Mouse (Mus musculus) limb, embryonic 13.5 days (tissue): ENCODE measurements at regions not wholly inside any gene's neighbourhood (a gene's known extent, or its start where the extent isn't known, plus 50 kb on each side); places are given as distances from the start of the nearest gene placed in this dataset.
A peak's percentile ranks its signal among the peaks of the same experiment; 100 is the strongest.

Experiments used
- ATAC-seq: fragments of 200-750 bp; cut with Nextera tagmentation; 2 replicates; pipeline ENCODE4 v1.8.0; 2017; ENCODE audit warnings: low read depth, moderate number of reproducible peaks, moderate TSS enrichment; ENCODE audit not compliant: low FRiP score
- H3K27ac ChIP-seq: fragments of 300-500 bp; sonication (generic); 2 replicates; pipeline ENCODE4 v1.5.1; 2015; ENCODE audit warnings: inconsistent platforms, mild to moderate bottlenecking, moderate library complexity
- H3K27me3 ChIP-seq: fragments of 300-500 bp; sonication (generic); 2 replicates; pipeline ENCODE4 v1.6.1; 2015; ENCODE audit warnings: mild to moderate bottlenecking, inconsistent platforms
- H3K36me3 ChIP-seq: fragments of 300-500 bp; sonication (generic); 2 replicates; pipeline ENCODE4 v1.6.1; 2015; ENCODE audit warnings: inconsistent platforms, mild to moderate bottlenecking, moderate library complexity
- H3K4me1 ChIP-seq: fragments of 300-500 bp; sonication (generic); 2 replicates; pipeline ENCODE4 v1.6.1; 2015; ENCODE audit warnings: inconsistent platforms
- H3K4me2 ChIP-seq: fragments of 300-500 bp; sonication (generic); replicated peaks from 2 replicates; pipeline ENCODE4 v1.6.1; 2015; ENCODE audit warnings: inconsistent platforms, mild to moderate bottlenecking, moderate library complexity
- H3K4me3 ChIP-seq: fragments of 300-500 bp; sonication (generic); 2 replicates; pipeline ENCODE4 v1.5.1; 2015; ENCODE audit warnings: moderate library complexity, mild to moderate bottlenecking, inconsistent platforms
- H3K9ac ChIP-seq: fragments of 300-500 bp; sonication (generic); 2 replicates; pipeline ENCODE4 v1.6.1; 2015; ENCODE audit warnings: mild to moderate bottlenecking, inconsistent platforms
- H3K9me3 ChIP-seq: fragments of 300-500 bp; sonication (generic); 2 replicates; pipeline ENCODE4 v1.6.1; 2016; ENCODE audit warnings: inconsistent platforms
- WGBS: fragments of 180-500 bp; shearing (Covaris S2); methylation state at CpG from one replicate; pipeline ENCODE4 v1.1.7; 2015; 5-methylcytosine and 5-hydroxymethylcytosine counted together

DNA sequence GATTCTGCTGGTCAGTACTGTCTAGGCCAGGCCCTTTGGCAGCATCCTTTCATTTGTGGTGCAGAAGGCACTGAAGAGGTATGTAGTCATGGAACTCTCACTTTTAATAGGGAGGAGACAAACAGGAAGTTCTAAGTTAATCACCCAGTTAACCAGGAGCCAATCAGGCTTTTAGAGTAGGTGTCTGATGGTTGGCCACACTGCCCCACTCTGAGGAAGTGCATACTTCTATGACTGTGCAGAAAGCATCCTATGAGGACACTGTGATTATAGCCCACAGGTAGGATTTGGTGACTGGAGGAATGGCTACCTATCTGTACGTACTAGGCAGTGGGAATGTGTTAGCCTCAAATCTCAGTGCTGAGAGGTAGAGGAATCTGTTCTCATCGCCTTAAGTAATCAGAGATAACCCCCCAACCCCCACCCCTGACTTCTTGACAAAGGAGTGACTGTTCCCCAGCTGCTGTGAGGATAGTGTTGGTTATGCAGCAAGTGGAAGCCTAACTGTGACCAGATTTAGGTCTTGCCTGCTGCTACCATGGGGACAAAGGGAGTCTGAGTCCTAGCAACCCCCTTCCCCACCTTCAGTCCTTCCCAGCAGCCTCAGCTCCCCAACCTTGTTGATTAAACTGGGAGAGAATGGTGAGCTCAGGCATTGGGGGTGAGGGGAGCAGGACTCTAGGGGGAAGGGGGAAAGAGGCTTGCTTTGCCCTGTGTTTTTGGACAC is 103.3 kb upstream of the Rapgef5 start:
- Histone ChIP-seq H3K9me3 (no peaks in the 10 kb centered on the region), H3K27me3 (0 out of 2 replicates have a peak, but pooled peaks cover 3% of the 10 kb centered on the region), H3K4me1 (peaks cover 11% of the 10 kb centered on the region; the same call in 1 of the 2 replicates), H3K4me3 (no peak overlapping the region), H3K4me2 (no peak overlapping the region), H3K36me3 (no peaks in the 10 kb centered on the region), H3K27ac (no peak overlapping the region), H3K9ac (no peak overlapping the region)
- 59% methylated on average over 2 of the region's 2 CpGs for WGBS
- no peak for ATAC-seq

- peaks cover 11% of the 10 kb centered on the region; the same call in 1 of the 2 replicates for H3K4me1 ChIP-seq
- H3K9ac ChIP-seq, result no peak overlapping the region
- ATAC-seq, result no peak
- 0 out of 2 replicates have a peak, but pooled peaks cover 3% of the 10 kb centered on the region for H3K27me3 ChIP-seq
- no peaks in the 10 kb centered on the region for H3K9me3 ChIP-seq
- H3K27ac ChIP-seq, result no peak overlapping the region
- 86% methylated on average over 2 of the region's 2 CpGs for WGBS
- no peak overlapping the region for H3K4me3 ChIP-seq
- no peak overlapping the region for H3K4me2 ChIP-seq
- no peaks in the 10 kb centered on the region for H3K36me3 ChIP-seq
Observed at GRCm38 (mm10) chr12:117414020-117414419, 102.3 kb upstream of the Rapgef5 start.

DNA sequence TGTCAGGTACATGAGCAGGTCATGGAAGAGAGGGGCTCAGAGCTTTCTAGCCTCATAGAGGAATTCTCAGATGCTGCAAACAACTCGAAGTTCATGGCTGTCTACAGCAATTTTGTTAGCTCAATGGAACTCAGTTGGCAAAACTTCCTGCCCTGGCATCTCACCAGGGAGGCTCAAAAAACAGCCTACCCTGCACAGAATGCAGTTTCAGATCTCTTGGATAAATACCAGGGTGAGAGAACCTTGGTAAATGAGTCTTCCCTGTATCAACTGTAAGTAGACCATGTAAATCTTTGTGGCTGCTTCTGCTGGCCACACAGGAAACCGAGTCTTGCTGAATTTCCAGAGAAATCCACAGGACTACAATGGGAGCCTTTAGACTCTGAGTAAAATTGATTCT is 101.1 kb upstream of the Rapgef5 start:
- no peaks in the 10 kb centered on the region for H3K9me3 ChIP-seq
- 0 out of 2 replicates have a peak, but pooled peaks have one; percentile 24 for ATAC-seq
- peaks cover 11% of the 10 kb centered on the region; the same call in 1 of the 2 replicates for H3K4me1 ChIP-seq
- no peak overlapping the region for H3K9ac ChIP-seq
- no peak overlapping the region for H3K4me2 ChIP-seq
- no peak overlapping the region for H3K27ac ChIP-seq
- 0 out of 2 replicates have a peak, but pooled peaks cover 3% of the 10 kb centered on the region for H3K27me3 ChIP-seq
- no peaks in the 10 kb centered on the region for H3K36me3 ChIP-seq
- WGBS, result 71% methylated on average over 2 of the region's 2 CpGs
- no peak overlapping the region for H3K4me3 ChIP-seq

GRCm38 (mm10) chr12:117417991-117418390 is 98.3 kb upstream of the Rapgef5 start:
- H3K4me2 ChIP-seq, result no peak overlapping the region
- no peaks in the 10 kb centered on the region for H3K4me1 ChIP-seq
- H3K27ac ChIP-seq, result no peak overlapping the region
- ATAC-seq, result no peak
- H3K9me3 ChIP-seq, result no peaks in the 10 kb centered on the region
- no peaks in the 10 kb centered on the region for H3K36me3 ChIP-seq
- no peak overlapping the region for H3K4me3 ChIP-seq
- 89% methylated on average over 4 of the region's 4 CpGs for WGBS
- H3K27me3 ChIP-seq, result no peaks in the 10 kb centered on the region
- no peak overlapping the region for H3K9ac ChIP-seq

- H3K4me2 ChIP-seq, result no peak overlapping the region
- ATAC-seq, result no peak
- H3K36me3 ChIP-seq, result no peaks in the 10 kb centered on the region
- H3K9me3 ChIP-seq, result no peaks in the 10 kb centered on the region
- no peak overlapping the region for H3K9ac ChIP-seq
- no peak overlapping the region for H3K4me3 ChIP-seq
- no peaks in the 10 kb centered on the region for H3K4me1 ChIP-seq
- no peaks in the 10 kb centered on the region for H3K27me3 ChIP-seq
- WGBS, result 78% methylated on average over 7 of the region's 7 CpGs
- H3K27ac ChIP-seq, result no peak overlapping the region
Observed at GRCm38 (mm10) chr12:117422315-117422978, 93.8 kb upstream of the Rapgef5 start.

DNA sequence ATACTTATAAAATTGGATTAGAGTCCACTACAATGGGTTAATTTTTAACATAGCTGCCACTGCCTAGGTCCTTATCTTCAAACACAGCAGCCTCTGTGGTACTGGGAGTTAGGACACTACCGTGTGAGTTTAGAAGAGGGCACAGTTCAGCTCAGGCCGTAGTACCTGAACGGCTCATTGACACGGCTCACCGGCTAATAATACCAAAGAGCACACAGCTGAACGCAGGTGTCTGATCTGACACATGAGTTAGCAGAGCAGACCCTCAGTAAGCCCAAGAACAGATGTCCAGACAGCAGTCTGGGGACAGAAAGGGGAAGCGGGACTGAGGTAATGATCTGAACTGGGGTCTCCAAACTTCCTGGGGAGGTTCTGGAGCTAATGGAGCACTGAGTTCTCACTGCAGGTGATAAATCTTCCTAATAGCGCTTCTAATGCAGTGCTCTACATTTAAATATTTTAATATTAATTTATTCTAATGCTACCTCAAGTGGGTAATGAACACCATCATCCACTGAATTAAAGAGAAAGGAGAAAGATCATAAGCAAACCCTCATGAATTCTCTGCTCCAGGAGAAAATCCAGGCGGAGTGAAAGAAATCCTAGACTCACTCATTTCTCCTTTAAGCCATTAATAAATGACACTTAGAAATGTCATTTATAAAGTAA is 90.8 kb upstream of the Rapgef5 start:
- Histone ChIP-seq H3K27ac (no peak overlapping the region), H3K9ac (no peak overlapping the region), H3K9me3 (no peaks in the 10 kb centered on the region), H3K4me2 (no peak overlapping the region), H3K36me3 (no peaks in the 10 kb centered on the region), H3K27me3 (no peaks in the 10 kb centered on the region), H3K4me1 (no peaks in the 10 kb centered on the region), H3K4me3 (no peak overlapping the region)
- no peak for ATAC-seq
- WGBS, result 64% methylated on average over 9 of the region's 9 CpGs

GRCm38 (mm10) chr12:117427431-117427830 is 88.8 kb upstream of the Rapgef5 start:
- Histone ChIP-seq H3K9me3 (no peaks in the 10 kb centered on the region), H3K9ac (no peak overlapping the region), H3K4me3 (no peak overlapping the region), H3K36me3 (no peaks in the 10 kb centered on the region), H3K27me3 (no peaks in the 10 kb centered on the region), H3K4me2 (no peak overlapping the region), H3K4me1 (no peaks in the 10 kb centered on the region), H3K27ac (no peak overlapping the region)
- 33% methylated on average over 1 of the region's 1 CpGs for WGBS
- no peak for ATAC-seq

DNA sequence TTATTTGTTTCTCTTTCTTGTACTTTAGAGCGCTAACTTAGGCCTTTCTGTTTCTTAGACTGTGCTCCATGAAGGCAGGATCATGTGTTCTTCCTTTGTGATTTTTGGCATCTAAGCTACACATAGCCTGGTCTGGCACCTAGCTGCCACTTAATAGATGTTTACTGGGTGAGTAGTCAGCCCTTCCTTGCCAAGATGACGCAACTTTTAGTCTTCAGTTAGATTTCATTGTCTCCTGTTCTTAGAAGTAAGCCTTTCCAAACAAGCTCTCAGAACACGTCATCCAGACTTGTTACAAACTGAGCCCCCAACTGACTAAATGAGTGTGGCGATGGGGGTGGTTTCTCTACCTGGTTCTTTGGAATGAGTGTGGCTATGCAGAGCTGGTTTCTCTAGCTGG is 85.4 kb upstream of the Rapgef5 start:
- 85% methylated on average over 4 of the region's 4 CpGs for WGBS
- ATAC-seq, result no peak
- no peaks in the 10 kb centered on the region for H3K9me3 ChIP-seq
- H3K36me3 ChIP-seq, result no peaks in the 10 kb centered on the region
- no peak overlapping the region for H3K27ac ChIP-seq
- no peaks in the 10 kb centered on the region for H3K27me3 ChIP-seq
- H3K4me1 ChIP-seq, result no peaks in the 10 kb centered on the region
- H3K4me3 ChIP-seq, result no peak overlapping the region
- H3K9ac ChIP-seq, result no peak overlapping the region
- H3K4me2 ChIP-seq, result no peak overlapping the region

DNA sequence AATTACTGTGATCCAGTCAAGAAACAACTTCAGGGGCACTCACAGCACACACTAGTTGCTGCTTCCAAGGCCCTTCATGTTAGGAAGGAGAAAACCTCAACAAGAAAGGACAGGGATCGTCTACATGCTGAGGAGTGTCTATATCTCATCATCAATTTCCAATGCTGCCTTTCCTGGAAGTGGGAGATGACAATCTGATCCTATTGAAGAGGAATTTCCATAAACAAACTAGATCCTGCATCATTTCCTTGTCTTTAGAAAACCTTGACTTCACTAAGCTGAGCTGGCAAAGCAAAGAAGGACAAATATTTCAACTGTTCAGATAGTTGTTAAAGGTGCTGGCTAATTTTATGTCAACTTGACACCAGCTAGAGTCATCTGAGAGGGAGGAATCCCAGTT is 83.5 kb upstream of the Rapgef5 start:
- no peaks in the 10 kb centered on the region for H3K9me3 ChIP-seq
- 73% methylated on average over 1 of the region's 1 CpGs for WGBS
- no peaks in the 10 kb centered on the region for H3K36me3 ChIP-seq
- H3K27ac ChIP-seq, result no peak overlapping the region
- no peaks in the 10 kb centered on the region for H3K4me1 ChIP-seq
- no peak overlapping the region for H3K4me2 ChIP-seq
- no peak overlapping the region for H3K4me3 ChIP-seq
- H3K9ac ChIP-seq, result no peak overlapping the region
- ATAC-seq, result no peak
- no peaks in the 10 kb centered on the region for H3K27me3 ChIP-seq

GRCm38 (mm10) chr12:117437011-117437410 is 79.3 kb upstream of the Rapgef5 start:
- Histone ChIP-seq H3K4me2 (no peak overlapping the region), H3K9ac (no peak overlapping the region)
- WGBS, result 74% methylated on average over 4 of the region's 4 CpGs

DNA sequence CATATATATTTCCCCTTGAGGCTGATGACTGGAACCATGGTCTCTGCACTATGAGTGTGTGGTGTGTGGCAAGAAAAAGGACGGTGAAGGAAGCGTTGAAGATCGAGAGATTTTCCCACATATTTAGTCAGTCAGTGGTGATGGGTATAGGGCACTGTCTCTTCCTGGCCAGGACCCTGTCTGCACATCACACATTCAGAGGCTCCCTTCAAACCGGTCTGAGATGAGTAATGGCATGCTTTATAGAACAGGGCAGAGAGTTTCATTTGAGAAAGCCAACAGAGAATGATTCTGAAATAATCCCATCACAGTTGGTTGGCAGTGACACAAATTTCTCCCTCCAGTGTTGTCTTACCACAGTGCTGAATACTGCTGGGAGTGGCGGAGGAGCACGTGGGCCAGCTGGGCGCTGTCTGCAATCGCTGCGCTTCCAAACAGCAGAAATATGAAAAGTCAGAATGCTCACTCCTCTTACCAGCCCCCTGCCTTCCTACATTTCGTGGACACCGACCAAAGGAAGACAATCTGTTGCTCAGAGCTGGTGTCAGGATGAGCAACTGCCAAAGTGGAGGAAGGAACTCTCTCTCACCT is 77.2 kb upstream of the Rapgef5 start:
- H3K4me1 ChIP-seq, result peaks cover 5% of the 10 kb centered on the region; the same call in 1 of the 2 replicates
- no peaks in the 10 kb centered on the region for H3K9me3 ChIP-seq
- no peaks in the 10 kb centered on the region for H3K36me3 ChIP-seq
- H3K27me3 ChIP-seq, result no peaks in the 10 kb centered on the region
- 79% methylated on average over 11 of the region's 11 CpGs for WGBS
- no peak overlapping the region for H3K4me2 ChIP-seq
- no peak overlapping the region for H3K27ac ChIP-seq
- no peak overlapping the region for H3K4me3 ChIP-seq
- H3K9ac ChIP-seq, result no peak overlapping the region
- ATAC-seq, result no peak

More at GRCm38 (mm10) chr12:117437011-117437410, 79.3 kb upstream of the Rapgef5 start:
- Histone ChIP-seq H3K36me3 (no peaks in the 10 kb centered on the region), H3K27ac (no peak overlapping the region), H3K4me1 (peaks cover 5% of the 10 kb centered on the region; the same call in 1 of the 2 replicates), H3K4me3 (no peak overlapping the region), H3K9me3 (no peaks in the 10 kb centered on the region), H3K27me3 (no peaks in the 10 kb centered on the region)
- ATAC-seq, result no peak
